Comparison of ENCODE assay signal across 19 mouse cellular contexts in the genomic region with DNA sequence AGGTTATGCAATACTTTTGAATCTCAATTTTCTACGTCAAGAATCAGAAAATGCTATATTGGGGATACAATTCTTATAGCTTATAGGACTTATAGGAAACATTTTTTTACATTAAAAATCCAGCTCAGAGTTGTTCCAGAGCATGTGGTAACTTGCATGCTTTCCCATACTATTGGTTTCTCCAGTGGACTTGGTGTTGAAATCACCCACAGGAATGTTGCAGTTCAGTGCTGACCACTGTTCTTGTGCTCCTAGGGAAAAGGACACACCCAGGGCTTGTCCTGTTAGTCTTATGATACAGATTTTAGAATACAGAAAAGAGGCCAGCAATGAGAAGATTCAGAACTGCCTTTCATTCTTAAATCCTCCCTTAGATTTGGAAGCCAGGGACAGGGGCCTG.
"Had no signal": no experiment of that assay in that cellular context is flagged by ENCODE, and none has a peak within 500 bp of the region (broad histone marks: within the 10 kb centered on the region; RNA-seq: fewer than 3 reads in every experiment).

No protein-coding gene starts in this region.

- H3K27me3 ChIP-seq: lung, embryonic 15.5 days; megakaryocyte, embryonic 14.5 days; midbrain, embryonic 13.5 days; midbrain, embryonic 15.5 days; neural tube, embryonic 13.5 days; neural tube, embryonic 15.5 days had no signal

- DNase-seq: liver, postnatal 0 days; lung, adult 2 months; lung, postnatal 14 days; lung, postnatal 36 days; retina, postnatal 1 day; right cerebral cortex, adult 18-20 months; right cerebral cortex, postnatal 25 days; right cerebral cortex, postnatal 4 days; spleen, adult 18-20 months; thymus, adult 18-20 months; thymus, postnatal 14 days; thymus, postnatal 36 days had no signal

- H3K4me3 ChIP-seq: lung, embryonic 15.5 days; megakaryocyte, embryonic 14.5 days; midbrain, embryonic 13.5 days; midbrain, embryonic 15.5 days; neural tube, embryonic 13.5 days; neural tube, embryonic 15.5 days had no signal

- H3K36me3 ChIP-seq: lung, embryonic 15.5 days; midbrain, embryonic 13.5 days; midbrain, embryonic 15.5 days; neural tube, embryonic 13.5 days; neural tube, embryonic 15.5 days had no signal

- H3K4me2 ChIP-seq: lung, embryonic 15.5 days; midbrain, embryonic 11.5 days; midbrain, embryonic 13.5 days; midbrain, embryonic 15.5 days; neural tube, embryonic 13.5 days; neural tube, embryonic 15.5 days had no signal
